Mouse (Mus musculus) embryo, embryonic 11.5 days (tissue): Measurements from ENCODE around the gene Lpcat2.

Source experiments
- DNase-seq: peaks from one replicate; pipeline ENCODE4 v3.0.0-alpha.2; 2012; ENCODE audit warnings: low read depth, low spot score

Lpcat2 gene

GRCm38 (mm10) chr8:92911477-92911876 is 56.3 kb downstream of the Lpcat2 start:
- DNase-seq = no peak

GRCm38 (mm10) chr8:92913396-92913795 is 58.3 kb downstream of the Lpcat2 start:
- DNase-seq = no peak

GRCm38 (mm10) chr8:92916082-92916481 is 60.9 kb downstream of the Lpcat2 start:
- DNase-seq = no peak

DNA sequence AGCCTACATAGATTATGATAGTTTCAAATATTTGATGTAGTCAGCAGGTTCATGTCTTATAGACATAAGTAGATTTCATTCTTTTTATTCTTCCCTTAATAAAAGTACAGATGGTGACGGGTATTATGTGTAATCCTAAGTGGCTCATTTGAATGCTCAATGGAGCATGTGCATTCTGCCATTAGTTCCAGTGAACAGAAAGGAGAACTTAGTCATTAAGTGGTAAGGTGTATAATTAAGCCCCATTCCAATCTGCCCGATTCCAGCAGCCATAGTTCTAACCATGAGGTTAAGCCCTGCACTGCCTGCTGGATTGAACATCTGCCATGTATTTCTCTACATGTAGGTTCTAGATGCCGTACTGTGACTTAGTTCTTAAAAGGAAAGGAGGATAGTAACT is 66.6 kb downstream of the Lpcat2 start:
- DNase-seq = no peak

DNA sequence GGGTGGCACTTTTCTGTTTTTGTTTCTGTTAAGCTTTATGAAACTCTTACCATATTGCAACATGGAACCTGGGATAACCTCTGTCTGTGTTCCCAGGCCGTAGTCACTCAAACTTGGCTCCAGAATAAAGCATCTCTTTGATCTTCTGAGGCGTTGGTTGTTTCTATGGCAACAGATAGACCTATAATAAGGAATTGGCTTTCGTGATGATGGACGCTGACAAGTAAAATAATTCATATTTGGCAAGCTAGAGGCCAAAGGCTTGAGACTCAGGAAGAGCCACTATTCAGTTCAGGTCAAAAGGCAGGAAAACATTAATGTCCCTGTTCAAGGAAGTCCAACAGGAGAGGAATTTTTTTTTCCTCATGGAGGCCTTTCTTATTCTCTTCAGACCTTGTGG is 73.8 kb downstream of the Lpcat2 start:
- no peak for DNase-seq

DNA sequence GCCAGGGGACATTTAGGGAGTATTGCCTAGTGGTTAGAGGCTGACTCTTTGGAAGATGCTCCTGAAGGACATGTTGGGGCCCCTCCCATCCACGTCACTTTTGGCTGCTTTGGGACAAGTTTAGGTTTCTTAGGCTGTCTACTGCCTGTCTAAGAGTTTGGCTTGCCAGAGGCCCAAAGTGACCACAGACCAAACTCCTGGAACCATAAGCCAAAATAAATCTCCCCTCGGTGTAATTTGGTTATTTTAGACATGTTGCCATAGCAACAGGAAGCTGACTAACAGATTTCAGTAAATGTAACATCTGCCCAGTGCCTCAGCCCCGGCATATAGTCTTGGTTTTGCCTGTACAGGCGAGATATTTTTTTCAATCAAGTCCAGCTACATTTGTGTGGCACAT is 82.9 kb downstream of the Lpcat2 start:
- no peak for DNase-seq

DNA sequence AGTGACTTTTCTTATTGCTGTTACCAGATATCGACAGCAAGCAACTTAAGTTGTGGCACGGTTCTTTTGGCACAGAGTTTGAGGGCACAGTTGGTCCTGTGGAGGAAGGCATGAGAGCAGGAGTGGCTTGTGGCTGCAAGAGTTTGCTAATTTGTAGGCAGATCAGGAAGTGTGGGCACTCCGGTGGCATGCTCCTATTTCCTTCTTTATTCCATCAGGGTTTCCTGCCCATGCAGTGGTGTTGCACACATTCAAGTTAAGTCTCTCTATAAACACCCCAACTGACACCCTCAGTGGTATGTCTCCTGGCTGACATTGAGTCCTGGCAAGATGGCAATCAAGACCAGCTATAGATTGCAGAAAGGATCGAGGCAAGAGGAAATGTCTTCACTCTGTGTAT is 93.9 kb downstream of the Lpcat2 start:
- no peak for DNase-seq

GRCm38 (mm10) chr8:92950639-92951371 is 95.7 kb downstream of the Lpcat2 start:
- DNase-seq = no peak

DNA sequence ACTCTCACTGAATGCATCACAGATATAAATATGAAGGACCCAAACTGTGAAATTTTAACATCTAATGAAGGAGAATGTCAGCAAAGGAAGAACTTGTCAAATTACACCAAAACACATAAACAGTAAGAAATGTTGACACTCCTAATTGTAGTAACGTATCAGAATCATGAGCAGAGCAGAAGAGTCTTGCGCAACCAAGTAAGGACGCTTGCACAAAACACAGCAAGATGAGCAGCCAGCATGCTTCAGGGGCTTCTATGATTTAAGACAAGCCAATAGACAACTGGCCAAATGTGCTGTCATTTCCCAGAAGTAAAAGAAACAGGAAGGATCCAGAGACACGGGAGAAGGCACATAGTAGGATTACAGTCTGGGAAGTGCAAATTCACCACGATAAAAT is 98.9 kb downstream of the Lpcat2 start:
- no peak for DNase-seq

- no peak for DNase-seq
These were observed 104.6 kb downstream of the Lpcat2 start, which contains the start of gene Slc6a2 for GRCm38 (mm10) chr8:92959779-92960178. Gene Slc6a2 (plus strand): TSS chr8:92960079.

GRCm38 (mm10) chr8:92960451-92960911 is 105.3 kb downstream of the Lpcat2 start:
- DNase-seq = no peak

GRCm38 (mm10) chr8:92961088-92961487 is 105.9 kb downstream of the Lpcat2 start:
- no peak for DNase-seq

DNA sequence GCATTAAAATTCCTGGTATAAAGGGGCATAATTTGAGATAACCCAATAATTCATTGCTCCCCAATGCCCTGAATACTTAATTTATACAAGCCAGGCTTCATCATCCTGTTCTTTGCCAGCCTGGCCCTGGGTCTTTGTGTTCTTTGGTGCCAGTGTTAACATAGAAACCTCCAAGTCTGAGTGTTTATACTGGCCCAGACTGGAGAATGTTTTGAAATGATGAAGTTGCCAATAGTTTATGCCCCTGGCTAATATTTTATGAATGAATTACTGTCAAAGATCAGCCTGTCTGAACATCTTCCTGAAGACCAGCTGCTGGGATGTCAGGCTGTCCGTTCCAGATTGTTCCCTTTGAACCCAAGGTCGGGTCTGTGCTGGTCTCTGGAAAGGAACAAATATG is 109.4 kb downstream of the Lpcat2 start:
- DNase-seq = no peak
